Mouse (Mus musculus): ENCODE measurements around the gene Terf2.

DNA sequence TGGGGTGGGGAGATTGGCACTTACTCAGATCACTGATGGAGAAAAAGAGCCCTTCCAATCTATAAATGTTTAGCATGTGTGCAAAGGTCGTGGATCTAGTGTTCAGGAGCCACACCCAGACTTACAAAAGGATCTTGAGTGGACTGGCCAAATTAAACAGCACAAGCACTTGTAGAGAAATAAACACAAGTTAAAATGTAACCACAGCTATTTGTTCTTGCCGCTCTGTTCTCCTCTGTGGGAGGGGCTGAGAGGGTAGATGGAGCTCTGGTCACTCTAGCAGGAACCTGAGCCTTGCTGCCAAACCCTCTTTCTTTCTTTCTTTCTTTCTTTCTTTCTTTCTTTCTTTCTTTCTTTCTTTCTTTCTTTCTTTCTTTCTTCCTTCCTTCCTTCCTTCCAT is 20.7 kb upstream of the Terf2 start:
- TF ChIP-seq CTCF (IDR thresholded peaks at IDR 0.05; ENCODE audit: extremely low read depth, insufficient read depth, insufficient read length, insufficient replicate concordance): no peak
- no peak for TF ChIP-seq POLR2A (IDR thresholded peaks at IDR 0.05; ENCODE audit: low read depth, low read length)

Data from spleen, adult 2 months (tissue).